Mouse (Mus musculus): ENCODE data around the gene Zfand4. TPM values are rescaled to one million over a fixed set of nuclear protein-coding genes. Genes with fewer than 3 reads are reported as not detected.

Gene Zfand4
- polyA plus RNA-seq, 1 experiment from 2014 or later = 6.5 TPM

Other genes starting within 250 kb of the Zfand4 start
- 32.1 and 32.4 TPM in 2 replicates for gene Tmcc1, start 70.7 kb upstream of the Zfand4 start, polyA plus RNA-seq (2015; fragmentation: Nextera tagmentation; extraction: Ambion mirVana)
- gene Washc2, start 56.2 kb upstream of the Zfand4 start, polyA plus RNA-seq (2015; fragmentation: Nextera tagmentation; extraction: Ambion mirVana) = 65.1 and 71.5 TPM in 2 replicates
- gene March8, start 73.8 kb downstream of the Zfand4 start, polyA plus RNA-seq (2015; fragmentation: Nextera tagmentation; extraction: Ambion mirVana) = 58.1 and 58.7 TPM in 2 replicates
- gene Alox5, start 197.0 kb downstream of the Zfand4 start, polyA plus RNA-seq (2015; fragmentation: Nextera tagmentation; extraction: Ambion mirVana) = 0.50 and 0.54 TPM in 2 replicates
- gene Olfr211, start 224.9 kb downstream of the Zfand4 start, polyA plus RNA-seq (2015; fragmentation: Nextera tagmentation; extraction: Ambion mirVana) = not detected in 2 replicates
- gene Olfr212, start 242.3 kb downstream of the Zfand4 start, polyA plus RNA-seq (2015; fragmentation: Nextera tagmentation; extraction: Ambion mirVana) = 0.10 TPM in 1 of 2 replicates, not detected in the other

Data from neural tube, embryonic 13.5 days (tissue).